Mouse (Mus musculus) left cerebral cortex, postnatal 36 days (tissue): ENCODE measurements around the gene Prss16. TPM values are rescaled to one million over a fixed set of nuclear protein-coding genes. Genes with fewer than 3 reads are reported as not detected.

Experiments
- DNase-seq, 2 experiments: peaks; one replicate each; pipeline ENCODE4 v3.0.0; 2021 to 2022; ENCODE audit warnings: low spot score in 2 of 2, mixed read lengths in 1 of 2
- intact Hi-C: fragments of 180-260 bp; cut with DNase I; formaldehyde crosslinking; loops from one replicate; pipeline ENCODE4 v1.15.1; 2025
- microRNA-seq: library from miRNA; unstranded; fragments of <30 nt; microRNA quantifications from one replicate; pipeline ENCODE4 v1.2.0, GENCODE M21; 2022
- total RNA-seq, 2 experiments: library from RNA; stranded (reverse); gene quantifications; 2 replicates each; pipeline ENCODE4 v1.2.3; 2021

Gene Prss16
- total RNA-seq, 2 experiments from 2014 or later = 0.34 to 1.1 TPM

DNA sequence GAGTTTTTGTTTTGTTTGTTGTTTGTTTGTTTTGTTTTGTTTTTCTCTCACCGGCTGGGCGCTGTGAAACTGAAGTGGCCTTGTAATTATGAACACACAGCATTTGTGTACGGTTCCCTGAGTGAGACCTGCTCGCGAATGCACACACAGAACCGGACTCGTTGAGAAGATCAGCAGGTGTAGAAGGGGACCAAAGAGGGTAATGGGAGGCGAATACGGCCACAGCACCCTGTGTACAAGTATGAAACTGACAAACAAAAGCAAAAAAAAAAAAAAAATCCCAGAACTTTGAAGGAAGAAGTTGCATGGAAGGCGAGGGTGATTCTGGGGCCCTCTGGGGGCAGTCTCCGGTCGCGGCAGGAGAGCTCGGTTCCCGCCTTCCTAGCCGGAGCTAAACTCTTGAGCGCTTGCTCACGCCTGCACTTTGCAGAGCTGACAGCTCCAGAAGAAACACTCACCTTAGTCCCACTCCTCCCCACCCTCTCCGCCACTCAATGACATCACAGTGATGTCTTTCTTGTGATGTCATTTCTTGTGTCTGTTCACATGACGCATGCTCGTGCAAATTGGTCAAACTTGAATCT is 14.1 kb downstream of the Prss16 start:
- DNase-seq = no peak
- intact Hi-C loops = loop anchor here (5.0 kb wide), 1 partner anchor 78 kb away; no protein-coding TSS in a partner anchor

DNA sequence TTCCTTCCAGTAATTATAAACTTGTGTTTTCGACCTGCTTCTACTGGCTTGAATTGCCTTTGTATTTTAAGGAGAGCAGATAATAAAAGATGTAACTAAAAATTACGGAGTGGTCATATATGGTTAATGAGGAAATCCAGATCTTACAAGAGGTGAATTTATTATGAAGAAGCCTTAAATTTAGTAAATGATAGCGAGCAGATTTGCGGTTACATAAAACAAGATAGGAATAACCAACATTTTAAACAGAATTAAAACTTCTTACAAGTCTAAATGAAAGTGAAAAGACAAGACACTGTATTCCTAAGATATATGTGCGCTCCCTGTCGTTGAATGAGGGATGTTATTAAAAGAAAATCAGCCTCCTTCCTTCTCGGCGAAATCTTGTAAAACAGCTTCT is 14.6 kb downstream of the Prss16 start:
- intact Hi-C loops = loop anchor here (5.0 kb wide), 1 partner anchor 78 kb away; no protein-coding TSS in a partner anchor
- no peak for DNase-seq

- intact Hi-C loops = no loop called here
- peak in 1 of 2 experiments; percentile 31 for DNase-seq
These were observed 15.4 kb downstream of the Prss16 start for GRCm38 (mm10) chr13:21993957-21994738.

DNA sequence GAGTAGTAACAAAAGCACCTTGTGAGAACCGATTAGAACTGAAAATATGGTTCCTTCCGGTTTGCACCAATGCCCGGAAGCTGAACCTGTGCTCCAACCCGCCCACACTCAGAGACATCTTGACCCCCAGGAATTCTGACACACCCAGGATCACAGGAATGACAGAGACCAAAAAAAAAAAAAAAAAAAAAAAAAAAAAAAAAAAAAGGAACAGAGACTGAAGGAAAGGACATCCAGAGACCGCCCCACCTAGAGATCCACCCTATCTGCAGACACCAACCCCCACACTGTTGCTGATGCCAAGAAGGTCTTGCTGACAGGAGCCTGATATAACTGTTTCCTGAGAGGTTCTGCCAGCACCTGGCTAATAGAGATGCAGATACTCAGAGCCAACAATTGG is 17.0 kb downstream of the Prss16 start:
- no peak for DNase-seq
- intact Hi-C loops = no loop called here

DNA sequence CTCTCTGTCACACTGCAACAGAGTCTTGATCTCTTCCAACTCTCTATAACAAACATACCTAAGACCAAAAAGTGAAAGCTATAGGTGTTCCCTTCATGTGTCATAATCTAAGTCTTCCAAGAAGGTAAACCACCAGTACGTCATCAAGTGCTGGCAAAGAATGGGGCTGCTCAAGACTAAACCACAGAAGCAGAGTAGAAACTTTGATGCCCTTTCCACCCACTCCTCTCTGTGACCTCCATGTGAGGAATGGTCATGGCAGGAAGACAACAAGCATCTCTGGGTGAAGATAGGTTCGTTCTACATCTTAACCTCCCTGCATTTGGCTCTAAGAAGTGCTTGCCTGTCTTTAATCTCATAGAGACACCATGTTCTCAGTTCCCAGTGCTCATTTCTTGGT is 25.1 kb downstream of the Prss16 start:
- DNase-seq = no peak
- intact Hi-C loops = no loop called here

DNA sequence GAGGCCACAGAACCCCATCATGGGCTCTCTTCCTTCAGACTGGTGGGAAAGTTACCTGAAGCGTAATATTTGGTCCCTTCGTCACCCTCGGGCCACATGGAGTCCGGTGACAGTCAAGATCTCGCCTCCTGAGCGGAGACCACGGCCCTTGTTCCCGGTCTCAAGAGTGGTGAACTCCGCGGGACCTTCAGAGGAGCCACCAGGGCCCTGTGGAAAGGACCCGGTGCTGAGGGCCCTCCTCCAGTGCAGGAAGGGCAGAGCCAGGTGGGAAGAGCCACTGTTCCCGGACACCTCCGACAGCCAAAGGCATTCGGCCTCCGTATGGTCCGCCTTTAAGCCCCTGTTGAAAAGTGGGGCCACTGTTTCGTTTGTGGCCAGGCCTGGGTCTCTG is 27.7 kb downstream of the Prss16 start:
- intact Hi-C loops = no loop called here
- DNase-seq = no peak

DNA sequence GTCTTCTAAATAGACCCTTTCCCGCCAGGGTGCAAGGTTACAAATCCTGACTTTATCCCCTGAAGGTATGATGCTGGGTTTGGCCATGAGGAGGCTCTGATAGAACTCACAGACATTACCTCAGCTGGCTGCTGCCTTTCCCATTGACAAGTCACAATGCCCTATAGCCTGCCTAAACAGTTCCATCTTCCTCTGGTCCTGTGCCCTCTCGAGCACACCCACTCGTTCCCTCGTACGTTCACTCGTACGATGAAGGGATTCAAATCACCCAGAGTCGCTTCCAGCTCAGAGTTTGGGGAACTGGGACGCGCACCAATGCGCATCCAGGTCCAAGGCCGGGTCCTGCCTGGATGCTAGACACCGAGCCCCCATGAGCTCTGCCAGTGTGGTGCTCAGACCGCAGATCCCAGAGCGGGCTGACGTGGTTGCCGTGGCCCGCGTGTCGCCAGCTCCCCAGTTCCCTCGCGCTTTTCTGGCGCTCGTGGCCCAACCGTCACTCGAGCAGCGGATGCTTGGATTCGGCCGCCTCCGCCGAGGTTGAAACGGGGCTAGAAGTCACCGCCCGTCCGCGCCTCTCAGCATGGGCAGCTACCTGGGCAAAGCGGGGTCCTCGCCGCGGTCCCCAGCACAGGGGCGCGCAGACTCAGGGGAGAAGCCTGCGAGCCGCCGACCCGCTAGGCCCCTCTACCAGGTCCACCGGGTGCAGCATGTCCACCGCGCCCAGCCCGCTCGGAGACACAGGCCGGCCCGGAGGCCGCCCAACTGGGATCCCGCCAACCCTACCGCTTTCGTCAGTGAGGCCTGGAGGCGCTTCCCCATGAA is 28.4 kb downstream of the Prss16 start, which contains the start of gene Pom121l2:
Pom121l2 (plus strand) TSS at position 214 of the 822 bp plus-strand sequence.
- peak; percentile 22 to 32 for DNase-seq

GRCm38 (mm10) chr13:21974726-21975473 is 34.6 kb downstream of the Prss16 start:
- DNase-seq = peak; percentile 60 to 65
- intact Hi-C loops = loop anchor here (1.0 to 2.0 kb wide), 2 partner anchors 34 to 54 kb away; no protein-coding TSS in a partner anchor

More for the DNA sequence above, 28.4 kb downstream of the Prss16 start, which contains the start of gene Pom121l2:
- intact Hi-C loops = no loop called here

DNA sequence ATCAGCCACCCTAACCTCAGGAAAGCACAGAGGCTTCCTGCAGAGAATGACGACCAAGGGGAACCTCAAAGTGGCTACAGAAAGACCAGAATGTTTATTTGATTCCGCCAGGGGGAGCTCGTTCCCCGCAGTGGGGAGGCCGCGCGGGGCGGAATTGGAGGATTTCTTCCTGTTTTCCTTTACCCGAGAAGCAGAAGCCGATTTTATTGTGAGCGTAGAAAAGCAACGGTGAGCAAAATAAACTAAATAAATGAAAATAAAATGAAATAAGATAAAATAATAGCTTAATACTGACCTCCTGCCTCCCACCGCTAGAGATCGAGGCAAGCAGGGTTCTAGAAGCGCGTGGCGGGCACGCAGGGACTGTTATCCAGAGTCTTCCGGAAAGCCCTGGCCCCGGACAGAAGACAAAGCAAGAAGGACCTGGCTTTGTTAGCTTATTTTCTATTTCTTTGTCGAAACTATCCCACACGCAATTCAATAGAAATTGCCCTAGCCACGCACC is 35.3 kb downstream of the Prss16 start:
- intact Hi-C loops = loop anchor here (1.0 to 2.0 kb wide), 2 partner anchors 33 to 55 kb away; no protein-coding TSS in a partner anchor
- peak; percentile 89 to 91 for DNase-seq

DNA sequence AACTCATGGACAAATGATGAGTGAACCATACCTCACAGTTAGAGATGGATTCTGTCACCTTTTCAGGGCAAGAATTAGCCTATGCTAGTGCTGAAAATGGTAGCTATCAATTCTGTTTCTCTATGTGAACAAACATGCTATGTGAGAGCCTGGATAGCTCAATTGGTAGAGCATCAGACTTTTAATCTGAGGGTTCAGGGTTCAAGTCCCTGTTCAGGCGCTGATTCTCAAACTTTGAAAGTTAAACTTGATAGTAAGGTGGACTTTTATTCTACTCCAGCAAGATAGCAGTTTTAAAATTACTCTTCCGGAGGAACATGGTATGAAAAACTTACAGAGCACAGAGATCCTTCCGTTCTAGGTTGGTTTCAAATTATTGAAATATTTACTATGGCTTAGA is 37.9 kb downstream of the Prss16 start:
- DNase-seq = no peak
- intact Hi-C loops = no loop called here

- intact Hi-C loops = no loop called here
- no peak for DNase-seq
These were observed 39.7 kb downstream of the Prss16 start for GRCm38 (mm10) chr13:21969816-21970215.

DNA sequence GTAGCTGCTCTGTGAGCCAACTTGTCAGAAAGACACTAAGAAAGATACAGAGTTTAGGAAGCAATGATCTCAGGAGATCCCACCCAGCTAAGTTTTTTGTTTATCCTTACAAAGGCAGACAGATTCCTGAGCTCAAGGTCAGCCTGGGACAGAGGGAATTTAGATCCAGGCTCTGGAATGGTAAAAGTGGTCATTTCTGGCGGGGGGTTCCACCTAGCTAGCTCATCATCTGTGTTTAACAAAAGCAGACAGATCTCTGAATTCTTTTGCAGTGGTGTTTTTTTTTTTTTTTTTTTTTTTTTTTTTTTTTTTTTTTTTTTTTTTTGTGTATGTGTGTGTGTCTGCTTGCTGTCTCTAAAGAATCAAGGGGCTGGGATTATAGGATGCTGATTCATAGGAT is 40.3 kb downstream of the Prss16 start:
- no peak for DNase-seq
- intact Hi-C loops = no loop called here

Small RNA genes lying within 50 kb of the gene (microRNA-seq; reads per million reads assigned to microRNA genes)
- gene Gm44390 = not detected
- not detected for gene Gm44486

Other genes starting within 250 kb of the Prss16 start
- gene Hist1h1b, start 229.1 kb downstream of the Prss16 start, total RNA-seq = 10 to 100 TPM in 1 of 2 experiments, 1 to 10 TPM in 1; 8.2 to 10.1 TPM
- 10 to 100 TPM; 55.4 to 73.3 TPM for gene Hist1h3i, start 226.4 kb downstream of the Prss16 start, total RNA-seq
- not detected for gene Hist1h2an, start 222.5 kb downstream of the Prss16 start, total RNA-seq
- gene Hist1h2bp, start 222.3 kb downstream of the Prss16 start, total RNA-seq = 1 to 10 TPM; 8.0 to 8.4 TPM
- gene Hist1h2bq, start 199.5 kb downstream of the Prss16 start, total RNA-seq = 10 to 100 TPM; 36.0 to 39.3 TPM
- gene Hist1h2ao, start 199.3 kb downstream of the Prss16 start, total RNA-seq = 10 to 100 TPM; 12.4 to 22.5 TPM
- 100 to 1,000 TPM; 258 to 294 TPM for gene Hist1h4m, start 198.0 kb downstream of the Prss16 start, total RNA-seq
- gene Hist1h4n, start 177.5 kb downstream of the Prss16 start, total RNA-seq = 10 to 100 TPM; 21.3 to 23.4 TPM
- gene Hist1h2ap, start 176.2 kb downstream of the Prss16 start, total RNA-seq = 10 to 100 TPM; 20.2 to 20.7 TPM
- 10 to 100 TPM; 35.5 to 38.8 TPM for gene Hist1h2br, start 176.0 kb downstream of the Prss16 start, total RNA-seq
- 1 to 10 TPM; 3.7 to 4.2 TPM for gene Zfp184, start 64.6 kb downstream of the Prss16 start, total RNA-seq
- gene Pom121l2, start 28.5 kb downstream of the Prss16 start, total RNA-seq = not detected
- gene Hist1h2ah, start 25.8 kb upstream of the Prss16 start, total RNA-seq = 10 to 100 TPM; 24.6 to 42.5 TPM
- 10 to 100 TPM; 13.0 to 13.3 TPM for gene Hist1h2bk, start 26.1 kb upstream of the Prss16 start, total RNA-seq
- 10 to 100 TPM; 65.2 to 73.2 TPM for gene Hist1h4i, start 31.6 kb upstream of the Prss16 start, total RNA-seq
- gene Hist1h2ag, start 33.2 kb upstream of the Prss16 start, total RNA-seq = 10 to 100 TPM in 1 of 2 experiments, 1 to 10 TPM in 1; 8.3 to 11.2 TPM
- gene Hist1h2bj, start 33.5 kb upstream of the Prss16 start, total RNA-seq = 10 to 100 TPM; 11.8 to 12.9 TPM
- not detected for gene Vmn1r188, start 74.7 kb upstream of the Prss16 start, total RNA-seq
- gene Vmn1r189, start 96.1 kb upstream of the Prss16 start, total RNA-seq = not detected
- not detected for gene Vmn1r191, start 174.2 kb upstream of the Prss16 start, total RNA-seq
- not detected for gene Vmn1r192, start 181.4 kb upstream of the Prss16 start, total RNA-seq
- not detected for gene Vmn1r193, start 213.4 kb upstream of the Prss16 start, total RNA-seq
- gene Vmn1r194, start 234.5 kb upstream of the Prss16 start, total RNA-seq = not detected